Mouse (Mus musculus): ENCODE results near the gene Pinlyp.
"Not testable (repeated sequence)": the region's sequence is repeated elsewhere in the genome, so short reads cannot be mapped to it uniquely, and the experiment has no call there.

Gene Pinlyp

GRCm38 (mm10) chr7:24525686-24526420 is 20.1 kb downstream of the Pinlyp start:
- DNase-seq (ENCODE audit: extremely low read depth, insufficient read length, low spot score): no peak

GRCm38 (mm10) chr7:24524978-24525377 is 20.9 kb downstream of the Pinlyp start:
- no peak for DNase-seq (ENCODE audit: extremely low read depth, insufficient read length, low spot score)

- DNase-seq (ENCODE audit: extremely low read depth, insufficient read length, low spot score): no peak
Observed at GRCm38 (mm10) chr7:24523723-24524122, 22.2 kb downstream of the Pinlyp start.

GRCm38 (mm10) chr7:24522805-24523204 is 23.1 kb downstream of the Pinlyp start:
- DNase-seq (ENCODE audit: extremely low read depth, insufficient read length, low spot score): peak; percentile 56

GRCm38 (mm10) chr7:24520054-24520453 is 25.9 kb downstream of the Pinlyp start:
- not testable (repeated sequence) for DNase-seq (ENCODE audit: extremely low read depth, insufficient read length, low spot score)

GRCm38 (mm10) chr7:24519130-24519529 is 26.8 kb downstream of the Pinlyp start:
- no peak for DNase-seq (ENCODE audit: extremely low read depth, insufficient read length, low spot score)

GRCm38 (mm10) chr7:24517654-24518053 is 28.3 kb downstream of the Pinlyp start:
- DNase-seq (ENCODE audit: extremely low read depth, insufficient read length, low spot score): no peak

GRCm38 (mm10) chr7:24517077-24517476 is 28.8 kb downstream of the Pinlyp start:
- no peak for DNase-seq (ENCODE audit: extremely low read depth, insufficient read length, low spot score)

GRCm38 (mm10) chr7:24516319-24516718 is 29.6 kb downstream of the Pinlyp start:
- peak; percentile 33 for DNase-seq (ENCODE audit: extremely low read depth, insufficient read length, low spot score)

GRCm38 (mm10) chr7:24512355-24512754 is 33.6 kb downstream of the Pinlyp start, which contains the start of gene AC161166.1:
AC161166.1 (minus strand) TSS chr7:24512455.
- DNase-seq (ENCODE audit: extremely low read depth, insufficient read length, low spot score): no peak

- DNase-seq (ENCODE audit: extremely low read depth, insufficient read length, low spot score): no peak
Observed at GRCm38 (mm10) chr7:24507726-24508114, 38.2 kb downstream of the Pinlyp start.

- DNase-seq (ENCODE audit: extremely low read depth, insufficient read length, low spot score): peak; percentile 87
Observed at GRCm38 (mm10) chr7:24506838-24507725, 38.8 kb downstream of the Pinlyp start, which contains the start of gene Zfp428. Zfp428 (plus strand) TSS chr7:24507006.

GRCm38 (mm10) chr7:24506476-24506837 is 39.5 kb downstream of the Pinlyp start:
- no peak for DNase-seq (ENCODE audit: extremely low read depth, insufficient read length, low spot score)

GRCm38 (mm10) chr7:24506065-24506459 is 39.9 kb downstream of the Pinlyp start:
- no peak for DNase-seq (ENCODE audit: extremely low read depth, insufficient read length, low spot score)

GRCm38 (mm10) chr7:24505447-24506064 is 40.4 kb downstream of the Pinlyp start:
- no peak for DNase-seq (ENCODE audit: extremely low read depth, insufficient read length, low spot score)

- no peak for DNase-seq (ENCODE audit: extremely low read depth, insufficient read length, low spot score)
Observed at GRCm38 (mm10) chr7:24504868-24505267, 41.0 kb downstream of the Pinlyp start.

- no peak for DNase-seq (ENCODE audit: extremely low read depth, insufficient read length, low spot score)
Observed at GRCm38 (mm10) chr7:24504004-24504403, 41.9 kb downstream of the Pinlyp start.

GRCm38 (mm10) chr7:24501492-24501891 is 44.4 kb downstream of the Pinlyp start:
- no peak for DNase-seq (ENCODE audit: extremely low read depth, insufficient read length, low spot score)

- DNase-seq (ENCODE audit: extremely low read depth, insufficient read length, low spot score): no peak
Observed at GRCm38 (mm10) chr7:24500929-24501328, 45.0 kb downstream of the Pinlyp start.

- no peak for DNase-seq (ENCODE audit: extremely low read depth, insufficient read length, low spot score)
Observed at GRCm38 (mm10) chr7:24499856-24500577, 45.9 kb downstream of the Pinlyp start.
